Mouse (Mus musculus) gastrocnemius, postnatal 14 days (tissue): ENCODE data around the gene Cd72. TPM values are rescaled to one million over a fixed set of nuclear protein-coding genes. Genes with fewer than 3 reads are reported as not detected.
A peak's percentile ranks its signal among the peaks of the same experiment; 100 is the strongest.

ENCODE experiments used
- DNase-seq: peaks from one replicate; pipeline ENCODE4 v3.0.0; 2021; ENCODE audit warnings: mixed read lengths
- intact Hi-C: fragments of 180-260 bp; cut with DNase I; formaldehyde crosslinking; loops from one replicate; pipeline ENCODE4 v1.15.1; 2025; ENCODE audit warnings: low total_unique reads
- total RNA-seq, 2 experiments: library from RNA; stranded (reverse); gene quantifications; 2 replicates each; pipeline ENCODE4 v1.2.3; 2021

Gene Cd72
- total RNA-seq, 2 experiments from 2014 or later, result not detected

GRCm38 (mm10) chr4:43415221-43416070 lies 39.0 kb downstream of the Cd72 start:
- DNase-seq, result no peak
- intact Hi-C loops, result no loop called here

- intact Hi-C loops, result no loop called here
Measured at GRCm38 (mm10) chr4:43414761-43415160, 39.7 kb downstream of the Cd72 start.

GRCm38 (mm10) chr4:43407071-43407920 lies 47.1 kb downstream of the Cd72 start:
- intact Hi-C loops, result no loop called here
- no peak for DNase-seq

More at GRCm38 (mm10) chr4:43414761-43415160, 39.7 kb downstream of the Cd72 start:
- no peak for DNase-seq

DNA sequence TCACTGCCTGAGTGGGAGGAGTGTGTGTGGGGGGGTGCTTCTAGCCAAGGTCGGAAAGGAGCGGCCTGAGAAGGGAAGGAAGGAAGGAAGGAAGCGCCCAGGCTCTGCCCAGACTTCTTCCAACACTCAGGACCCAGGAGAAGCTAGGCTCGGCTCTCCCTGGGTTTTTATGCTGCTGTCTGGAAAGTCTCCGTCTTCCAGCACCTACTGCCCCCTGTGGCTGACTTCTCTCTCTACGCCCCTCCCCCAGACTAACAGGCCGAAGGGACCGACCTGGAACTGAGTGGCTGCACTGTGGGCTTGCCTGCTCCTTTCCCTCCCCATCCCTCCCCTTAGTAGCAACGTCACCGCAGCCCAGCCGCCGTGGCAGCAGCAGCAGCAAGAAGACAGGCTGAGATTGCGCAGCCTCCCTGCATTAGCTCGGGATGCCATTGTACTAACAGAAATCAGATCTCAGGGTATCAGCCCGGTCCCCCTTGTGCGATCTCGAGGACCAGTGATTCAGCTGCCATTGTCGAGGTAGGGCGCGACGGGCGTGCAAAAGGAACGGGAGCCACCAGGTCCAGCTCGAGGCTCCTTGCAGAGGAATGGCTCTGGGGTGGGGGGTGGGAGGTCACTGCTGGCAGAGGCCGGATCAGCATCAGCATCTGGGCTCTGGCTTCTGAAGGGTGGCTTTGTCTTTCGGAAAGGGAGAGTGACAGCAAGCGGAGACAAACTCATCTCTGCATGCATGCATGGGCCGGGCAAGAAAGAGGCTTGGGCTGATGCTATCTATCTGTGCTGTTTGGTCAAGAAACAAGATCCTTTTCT lies 48.1 kb downstream of the Cd72 start:
- peak; percentile 86 for DNase-seq
- intact Hi-C loops, result no loop called here

- DNase-seq, result no peak
- intact Hi-C loops, result no loop called here
Measured at GRCm38 (mm10) chr4:43404697-43405096, 49.7 kb downstream of the Cd72 start.

- peak; percentile 56 for DNase-seq
- intact Hi-C loops, result no loop called here
Measured at GRCm38 (mm10) chr4:43402212-43402611, 52.2 kb downstream of the Cd72 start.

GRCm38 (mm10) chr4:43401486-43401885 lies 52.9 kb downstream of the Cd72 start:
- DNase-seq, result no peak
- intact Hi-C loops, result no loop called here

- DNase-seq, result peak; percentile 61
- intact Hi-C loops, result no loop called here
Measured at GRCm38 (mm10) chr4:43400976-43401375, 53.5 kb downstream of the Cd72 start.

DNA sequence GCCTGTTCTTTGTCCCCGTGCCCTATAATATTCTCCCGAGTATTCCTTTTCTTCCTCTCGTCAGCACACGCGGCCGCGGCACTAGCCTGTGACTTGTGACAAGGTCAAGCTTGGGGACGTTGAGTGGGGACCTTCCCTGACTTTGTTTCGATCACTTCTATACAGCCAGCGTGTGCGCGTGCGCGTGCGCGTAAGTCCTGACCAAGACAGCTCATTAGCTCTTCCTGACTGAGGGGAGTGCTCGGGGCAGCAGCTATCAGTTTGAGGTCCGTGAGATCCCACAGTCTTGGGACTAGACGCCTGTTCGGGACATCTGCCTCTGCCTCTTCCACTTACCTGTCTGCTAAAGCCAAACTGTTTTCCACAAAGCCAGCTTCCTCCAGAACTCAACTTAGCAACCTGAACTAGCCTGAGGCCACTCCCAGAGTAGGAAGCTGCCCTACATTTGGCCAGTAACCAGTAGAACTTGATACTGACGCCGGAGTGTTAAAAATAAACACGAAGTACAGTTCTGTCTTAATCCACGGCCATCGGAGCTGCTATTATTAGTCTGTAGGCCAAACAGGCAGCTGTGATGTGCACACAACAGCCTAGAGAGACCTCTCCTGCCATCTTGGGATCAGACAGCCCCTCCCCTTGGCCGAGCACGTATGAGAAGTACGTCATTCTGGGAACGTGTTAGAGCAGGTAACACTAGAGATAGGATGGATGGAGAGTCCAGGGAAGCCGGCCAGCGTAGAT lies 54.9 kb downstream of the Cd72 start:
- DNase-seq, result peak; percentile 48

GRCm38 (mm10) chr4:43398829-43399331 lies 55.5 kb downstream of the Cd72 start:
- peak; percentile 66 for DNase-seq
- intact Hi-C loops, result no loop called here

More for the DNA sequence above, 54.9 kb downstream of the Cd72 start:
- intact Hi-C loops, result no loop called here

- intact Hi-C loops, result no loop called here
- DNase-seq, result no peak
Measured at GRCm38 (mm10) chr4:43398014-43398413, 56.4 kb downstream of the Cd72 start.

Other genes with a start within 250 kb of the Cd72 start
- gene Atp8b5, start 187.5 kb downstream of the Cd72 start, total RNA-seq, result under 1 TPM; 0.09 to 0.10 TPM
- gene Rusc2, start 72.6 kb downstream of the Cd72 start, total RNA-seq, result 10 to 100 TPM; 19.6 to 20.6 TPM
- gene Fam166b, start 25.5 kb downstream of the Cd72 start, total RNA-seq, result not detected
- gene Tesk1, start 12.7 kb downstream of the Cd72 start, total RNA-seq, result 10 to 100 TPM; 25.2 to 28.0 TPM
- gene Sit1, start 29.1 kb upstream of the Cd72 start, total RNA-seq, result not detected
- 10 to 100 TPM; 25.7 to 25.9 TPM for gene Ccdc107, start 38.3 kb upstream of the Cd72 start, total RNA-seq
- 1 to 10 TPM; 1.3 to 1.6 TPM for gene Arhgef39, start 45.1 kb upstream of the Cd72 start, total RNA-seq
- 1 to 10 TPM; 2.1 to 2.9 TPM for gene Car9, start 52.3 kb upstream of the Cd72 start, total RNA-seq
- 1,000 to 10,000 TPM; 8,430 to 9,008 TPM for gene Tpm2, start 69.1 kb upstream of the Cd72 start, total RNA-seq
- gene Creb3, start 107.7 kb upstream of the Cd72 start, total RNA-seq, result 10 to 100 TPM; 38.7 to 45.6 TPM
- 10 to 100 TPM; 67.6 to 77.4 TPM for gene Tln1, start 108.1 kb upstream of the Cd72 start, total RNA-seq
- gene Rgp1, start 124.1 kb upstream of the Cd72 start, total RNA-seq, result 10 to 100 TPM; 21.9 to 22.3 TPM
- 1 to 10 TPM; 5.1 to 6.2 TPM for gene Gba2, start 124.2 kb upstream of the Cd72 start, total RNA-seq
- under 1 TPM in 1 of 2 experiments, not detected in 1; 0.29 TPM for gene Msmp, start 129.9 kb upstream of the Cd72 start, total RNA-seq
- gene Npr2, start 177.3 kb upstream of the Cd72 start, total RNA-seq, result 10 to 100 TPM; 29.5 to 31.4 TPM
- gene Spag8, start 199.0 kb upstream of the Cd72 start, total RNA-seq, result not detected
- 10 to 100 TPM; 48.5 to 53.8 TPM for gene Hint2, start 201.8 kb upstream of the Cd72 start, total RNA-seq
- 1 to 10 TPM; 8.2 to 9.7 TPM for gene Tmem8b, start 214.3 kb upstream of the Cd72 start, total RNA-seq
- under 1 TPM; 0.16 to 0.20 TPM for gene Fam221b, start 214.5 kb upstream of the Cd72 start, total RNA-seq
- gene Olfr70, start 246.2 kb upstream of the Cd72 start, total RNA-seq, result not detected